Mouse (Mus musculus) brain, embryonic 14.5 days (tissue): ENCODE data around the gene Pla2g3.

Source experiments
- CTCF ChIP-seq: fragments of 200-500 bp; IDR thresholded peaks from 2 replicates; pipeline ENCODE4 v1.5.1; 2012; ENCODE audit warnings: inconsistent platforms, mild to moderate bottlenecking, moderate library complexity, borderline replicate concordance; ENCODE audit not compliant: insufficient read depth, insufficient read length; ENCODE audit errors: extremely low read depth
- POLR2A ChIP-seq: fragments of 200-500 bp; IDR thresholded peaks from 2 replicates; pipeline ENCODE4 v1.6.1; 2012; ENCODE audit warnings: mild to moderate bottlenecking, inconsistent platforms, borderline replicate concordance; ENCODE audit not compliant: poor library complexity, insufficient read depth, insufficient read length, severe bottlenecking; ENCODE audit errors: extremely low read depth

DNA sequence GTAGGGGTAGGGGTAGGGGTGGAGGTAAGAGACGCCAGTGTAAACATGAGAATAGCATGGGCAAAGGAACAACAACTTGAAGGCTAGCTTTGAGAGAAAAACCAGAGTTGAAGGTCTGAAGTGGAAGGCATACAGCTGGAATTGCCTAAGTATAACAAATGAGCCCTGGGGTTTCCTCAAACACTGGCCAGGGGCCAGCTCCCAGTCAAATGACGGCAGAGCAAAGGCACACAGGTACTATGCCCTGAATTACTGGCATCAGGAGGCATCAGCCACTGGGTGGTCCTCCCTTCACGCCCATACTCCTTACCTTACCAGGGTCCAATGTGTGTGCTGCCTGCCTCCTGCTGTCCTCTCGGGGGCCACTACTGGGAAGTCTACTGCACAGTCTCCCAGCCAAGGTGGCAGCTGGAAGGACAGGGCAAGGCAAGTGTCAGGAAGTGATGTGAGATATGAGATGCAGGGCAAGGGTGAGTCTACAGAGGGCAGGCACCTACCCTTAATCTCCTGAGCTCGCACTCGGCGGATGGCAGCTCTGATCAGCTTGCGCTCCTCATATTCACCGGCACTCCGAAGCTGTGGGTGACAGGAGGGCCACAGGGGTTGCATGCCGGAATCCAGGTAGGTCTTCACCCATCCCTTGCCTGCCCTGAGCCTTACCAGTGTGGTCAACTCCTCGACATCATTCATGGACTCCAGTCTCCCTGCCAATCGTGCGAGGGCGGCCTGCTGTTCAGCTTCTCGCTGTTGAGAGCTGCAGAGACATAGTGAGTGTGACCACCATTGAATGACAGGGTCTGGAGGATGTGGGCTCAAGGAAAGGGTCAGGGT lies 44.2 kb downstream of the Pla2g3 start:
- TF ChIP-seq CTCF (no peak), POLR2A (no peak)
